Mouse (Mus musculus) cortical plate, adult 2 months (tissue): ENCODE measurements at regions not wholly inside any gene's neighbourhood (a gene's known extent, or its start where the extent isn't known, plus 50 kb on each side); places are given as distances from the start of the nearest gene placed in this dataset.
"Not testable (repeated sequence)": the region's sequence is repeated elsewhere in the genome, so short reads cannot be mapped to it uniquely, and the experiment has no call there.

Experiments used
- H3K27ac ChIP-seq: fragments of 200-500 bp; 2 replicates; pipeline ENCODE4 v1.5.1; 2012; ENCODE audit warnings: low read length, control low read depth, inconsistent platforms; ENCODE audit not compliant: insufficient read depth
- H3K4me1 ChIP-seq: fragments of 200-500 bp; 2 replicates; pipeline ENCODE4 v1.6.1; 2011; ENCODE audit warnings: low read length; ENCODE audit not compliant: control insufficient read depth, insufficient read depth
- H3K4me3 ChIP-seq: fragments of 200-500 bp; 2 replicates; pipeline ENCODE4 v1.5.1; 2011; ENCODE audit warnings: mild to moderate bottlenecking, low read length, control low read depth; ENCODE audit not compliant: insufficient read depth
- CTCF ChIP-seq: fragments of 200-500 bp; IDR thresholded peaks from 2 replicates; pipeline ENCODE4 v1.5.1; 2011; ENCODE audit warnings: mild to moderate bottlenecking, control low read depth, low read length; ENCODE audit not compliant: insufficient read depth; ENCODE audit errors: extremely low read depth
- POLR2A ChIP-seq: fragments of 200-500 bp; IDR thresholded peaks from 2 replicates; pipeline ENCODE4 v1.6.1; 2011; ENCODE audit warnings: mild to moderate bottlenecking, low read length, control low read depth; ENCODE audit not compliant: insufficient read depth; ENCODE audit errors: extremely low read depth

- no peak for TF ChIP-seq POLR2A
- no peak for TF ChIP-seq CTCF
- H3K4me1 ChIP-seq, result no peaks in the 10 kb centered on the region
- H3K27ac ChIP-seq, result no peak overlapping the region
- no peak overlapping the region for H3K4me3 ChIP-seq
Observed at GRCm38 (mm10) chr12:92904382-92904781, 1055.4 kb upstream of the Sel1l start.

DNA sequence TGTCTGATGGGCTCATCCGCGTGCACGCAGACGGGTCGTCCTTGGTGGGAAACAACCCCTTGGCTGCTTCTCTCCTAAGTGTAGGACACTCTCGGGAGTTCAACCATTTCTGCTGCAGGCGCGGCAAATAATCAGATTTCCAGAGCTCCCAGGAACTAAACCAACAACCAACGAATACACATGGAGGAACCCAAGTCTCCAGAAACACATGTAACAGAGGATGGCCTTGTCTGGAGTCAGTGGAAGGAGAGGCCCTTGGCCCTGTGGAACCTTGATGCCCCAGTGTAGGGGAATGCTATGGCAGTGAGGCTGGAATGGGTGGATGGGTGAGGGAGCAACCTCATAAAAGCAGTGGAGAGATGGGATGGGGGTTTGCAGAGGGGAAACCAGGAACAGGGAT lies 1043.4 kb upstream of the Sel1l start:
- Histone ChIP-seq H3K4me1 (no peaks in the 10 kb centered on the region), H3K4me3 (no peak overlapping the region), H3K27ac (no peak overlapping the region)
- TF ChIP-seq CTCF, result no peak
- TF ChIP-seq POLR2A, result no peak

GRCm38 (mm10) chr12:92891663-92892062 lies 1042.7 kb upstream of the Sel1l start:
- not testable (repeated sequence) for H3K27ac ChIP-seq, H3K4me1 ChIP-seq, H3K4me3 ChIP-seq

DNA sequence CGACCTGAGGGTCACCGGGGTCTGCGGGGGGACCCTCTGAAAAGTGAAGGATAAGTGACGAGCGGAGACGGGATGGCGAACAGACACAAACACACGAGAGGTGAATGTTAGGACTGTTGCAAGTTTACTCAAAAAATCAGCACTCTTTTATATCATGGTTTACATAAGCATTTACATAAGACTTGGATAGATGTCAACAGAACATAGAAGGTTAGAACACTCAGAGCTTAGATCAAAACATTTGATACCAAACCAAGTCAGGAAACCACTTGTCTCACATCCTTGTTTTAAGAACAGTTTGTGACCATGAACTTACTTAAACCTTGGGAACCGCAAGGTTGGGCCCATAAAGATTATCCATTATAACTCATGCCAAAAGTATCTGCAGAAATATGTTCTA lies 1042.2 kb upstream of the Sel1l start:
- not testable (repeated sequence) for H3K27ac ChIP-seq

GRCm38 (mm10) chr12:92887747-92888146 lies 1038.8 kb upstream of the Sel1l start:
- TF ChIP-seq POLR2A (no peak), CTCF (no peak)
- H3K27ac ChIP-seq, result no peak overlapping the region
- no peaks in the 10 kb centered on the region for H3K4me1 ChIP-seq
- H3K4me3 ChIP-seq, result no peak overlapping the region

More for the DNA sequence above, 1042.2 kb upstream of the Sel1l start:
- H3K4me1 ChIP-seq, H3K4me3 ChIP-seq: not testable (repeated sequence)

DNA sequence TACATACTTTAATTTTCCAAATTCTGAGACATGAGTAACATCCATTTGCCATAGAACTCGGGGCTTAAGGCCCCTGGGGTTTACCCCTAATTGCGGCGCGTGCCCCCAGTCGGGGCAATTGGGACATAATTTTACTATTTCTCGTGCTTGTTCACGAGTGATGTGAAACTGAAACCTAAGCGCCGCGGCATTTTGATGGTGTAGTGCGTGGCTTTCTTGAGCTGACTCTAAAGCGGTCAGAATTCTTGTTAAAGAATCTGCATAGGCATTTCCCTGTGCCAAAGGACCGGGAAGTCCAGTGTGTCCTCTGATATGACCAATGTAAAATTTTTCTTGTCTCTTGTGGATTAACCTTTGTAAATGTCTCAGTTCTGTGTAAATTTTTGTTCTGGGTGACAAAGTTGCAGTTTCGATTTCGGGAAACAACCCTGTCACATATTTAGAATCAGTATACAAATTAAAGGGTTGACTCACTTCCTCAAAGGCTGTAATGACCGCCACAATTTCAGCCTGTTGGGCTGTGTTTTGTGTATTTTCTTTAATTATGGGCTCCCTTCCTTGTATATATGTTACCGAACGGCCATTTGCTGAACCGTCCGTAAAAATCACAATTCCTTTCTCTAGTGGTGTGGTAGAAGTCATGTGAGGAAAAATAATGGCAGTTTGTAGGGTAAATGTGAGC lies 1037.6 kb upstream of the Sel1l start:
- not testable (repeated sequence) for H3K4me3 ChIP-seq, H3K27ac ChIP-seq

GRCm38 (mm10) chr12:92884014-92884413 lies 1035.1 kb upstream of the Sel1l start:
- H3K4me1 ChIP-seq, H3K27ac ChIP-seq, H3K4me3 ChIP-seq: not testable (repeated sequence)

More for the DNA sequence above, 1037.6 kb upstream of the Sel1l start:
- H3K4me1 ChIP-seq, result not testable (repeated sequence)

DNA sequence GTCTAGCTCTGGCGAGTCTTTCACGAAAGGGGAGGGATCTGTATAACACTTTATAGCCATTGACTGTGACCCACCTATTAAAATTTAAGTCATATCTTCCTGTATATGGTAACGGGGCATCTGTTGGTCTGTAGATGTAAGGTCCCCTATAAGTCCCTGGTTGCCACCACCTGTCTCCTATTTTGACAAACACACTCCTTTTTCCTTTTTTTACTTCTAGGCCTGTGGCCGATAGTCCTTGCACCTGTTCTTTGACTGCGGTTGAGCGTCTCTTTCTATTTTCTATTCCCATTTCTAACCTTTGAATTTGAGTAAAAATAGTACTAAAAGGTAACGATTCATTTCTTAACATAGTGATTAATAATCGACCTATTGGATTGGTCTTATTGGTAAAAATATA lies 1034.1 kb upstream of the Sel1l start:
- not testable (repeated sequence) for H3K4me3 ChIP-seq, H3K27ac ChIP-seq, H3K4me1 ChIP-seq

DNA sequence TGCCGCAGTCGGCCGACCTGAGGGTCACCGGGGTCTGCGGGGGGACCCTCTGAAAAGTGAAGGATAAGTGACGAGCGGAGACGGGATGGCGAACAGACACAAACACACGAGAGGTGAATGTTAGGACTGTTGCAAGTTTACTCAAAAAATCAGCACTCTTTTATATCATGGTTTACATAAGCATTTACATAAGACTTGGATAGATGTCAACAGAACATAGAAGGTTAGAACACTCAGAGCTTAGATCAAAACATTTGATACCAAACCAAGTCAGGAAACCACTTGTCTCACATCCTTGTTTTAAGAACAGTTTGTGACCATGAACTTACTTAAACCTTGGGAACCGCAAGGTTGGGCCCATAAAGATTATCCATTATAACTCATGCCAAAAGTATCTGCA lies 1033.6 kb upstream of the Sel1l start:
- H3K4me3 ChIP-seq, H3K27ac ChIP-seq, H3K4me1 ChIP-seq: not testable (repeated sequence)

DNA sequence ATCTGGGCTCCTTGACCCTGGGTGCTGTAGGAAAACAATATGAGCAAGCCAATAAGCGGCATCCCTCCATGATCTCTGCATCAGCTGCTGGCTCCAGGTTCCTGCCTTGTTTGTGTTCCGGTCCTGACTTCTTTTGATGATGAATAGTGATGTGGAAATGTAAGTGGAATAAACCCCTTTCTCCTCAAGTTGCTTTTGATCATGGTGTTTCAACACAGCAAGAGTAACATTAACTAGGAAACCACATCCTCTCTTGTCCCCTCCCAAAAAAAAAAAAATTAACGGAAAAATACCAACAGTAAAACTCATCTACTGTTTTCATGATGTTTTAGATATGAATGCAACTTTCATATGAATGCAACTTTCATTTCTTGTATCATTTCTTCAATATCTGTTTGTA lies 1024.6 kb upstream of the Sel1l start:
- Histone ChIP-seq H3K4me1 (no peaks in the 10 kb centered on the region), H3K4me3 (no peak overlapping the region), H3K27ac (no peak overlapping the region)
- TF ChIP-seq POLR2A, result no peak
- TF ChIP-seq CTCF, result no peak

DNA sequence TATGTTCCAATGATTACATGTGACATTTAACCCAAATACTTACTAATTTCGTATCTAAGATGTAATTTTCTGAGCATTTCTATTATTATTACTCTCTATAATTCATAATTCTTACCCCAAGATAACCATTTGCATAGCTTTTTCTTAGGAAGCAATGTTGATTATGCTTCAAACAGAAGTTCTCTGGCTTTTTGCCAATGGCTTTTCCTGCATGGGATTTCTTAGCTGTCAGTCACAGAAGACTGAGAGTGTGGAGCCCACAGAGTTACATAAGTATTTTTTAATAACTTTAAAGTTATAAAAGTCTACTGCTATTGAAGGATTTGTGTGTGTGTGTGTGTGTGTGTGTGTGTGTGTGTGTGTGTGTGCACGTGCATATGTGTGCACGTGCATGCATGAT lies 1020.4 kb upstream of the Sel1l start:
- Histone ChIP-seq H3K4me3 (no peak overlapping the region), H3K4me1 (no peaks in the 10 kb centered on the region), H3K27ac (no peak overlapping the region)
- TF ChIP-seq CTCF, result no peak
- TF ChIP-seq POLR2A, result no peak

DNA sequence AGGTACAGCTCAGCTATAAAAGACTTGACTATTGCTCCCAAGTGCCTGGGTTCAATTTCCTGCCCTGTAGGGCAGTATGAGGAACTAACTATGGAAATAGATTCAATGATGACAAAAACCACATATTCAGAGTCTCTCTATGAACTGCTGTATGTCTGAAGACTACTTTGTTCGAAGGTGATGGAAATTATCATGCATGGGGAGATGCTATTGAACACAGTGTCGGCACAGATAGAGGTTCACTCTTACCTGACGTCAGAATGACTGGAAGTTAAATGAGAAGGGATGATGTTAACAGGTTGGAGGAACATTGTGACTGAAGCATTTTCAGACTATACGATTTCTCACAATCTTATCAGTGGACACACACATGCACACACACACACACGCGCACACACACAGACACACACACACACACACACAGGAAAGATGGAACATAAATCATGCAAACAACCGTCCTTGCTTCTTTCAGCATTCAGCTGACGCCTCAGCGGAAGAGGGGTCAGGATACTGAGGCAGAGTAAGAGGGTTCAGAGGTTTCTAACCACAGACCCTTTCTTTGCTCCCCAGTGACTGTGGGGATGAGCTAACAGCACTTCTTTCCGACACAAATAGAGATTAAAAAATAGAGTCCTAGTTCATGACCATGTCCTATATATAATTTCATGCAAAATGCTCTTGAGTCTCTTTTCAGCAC lies 974.3 kb upstream of the Sel1l start:
- no peaks in the 10 kb centered on the region for H3K4me1 ChIP-seq
- no peak for TF ChIP-seq POLR2A
- TF ChIP-seq CTCF, result no peak
- no peak overlapping the region for H3K27ac ChIP-seq
- no peak overlapping the region for H3K4me3 ChIP-seq
